Mouse (Mus musculus): ENCODE data around the gene Rnd1. TPM values are rescaled to one million over a fixed set of nuclear protein-coding genes. Genes with fewer than 3 reads are reported as not detected.

Rnd1 gene
- total RNA-seq (2021) = 1 to 10 TPM; 1.1 to 1.3 TPM
- polyA plus RNA-seq (2012; rRNA removed) = 2.6 and 3.3 TPM in 2 replicates
- long read RNA-seq, partial matches to known transcripts = 0 of 3 reads
- long read RNA-seq, other reads (novel, unspliced or antisense) = 1 of 3 reads

GRCm38 (mm10) chr15:98676940-98677728 is at the start of gene Rnd1:
TSS of gene Rnd1 (minus strand) at chr15:98677461.
- Histone ChIP-seq H3K27me3 (ENCODE audit: control insufficient read depth, insufficient read depth, low read length) (no peaks in the 10 kb centered on the region), H3K36me3 (ENCODE audit: control insufficient read depth, insufficient read depth, low read length) (no peaks in the 10 kb centered on the region), H3K4me3 (peak within 1 kb of the TSS; percentile 76), H3K79me2 (replicated peaks; ENCODE audit: control insufficient read depth, insufficient read depth, low read length) (no peaks in the 10 kb centered on the region), H3K27ac (peak within 1 kb of the TSS; percentile 60), H3K9ac (ENCODE audit: low read depth, low read length) (peak within 1 kb of the TSS; percentile 71), H3K4me1 (ENCODE audit: control insufficient read depth, insufficient read depth, low read length) (peaks cover 7% of the 10 kb centered on the region)
- TF ChIP-seq EP300 (IDR thresholded peaks at IDR 0.05; ENCODE audit: insufficient read depth, low read depth, low read length) = peak; percentile 75; the same call in 1 of the 2 replicates
- TF ChIP-seq CTCF (IDR thresholded peaks at IDR 0.05) = peak; percentile 12
- TF ChIP-seq POLR2A (IDR thresholded peaks at IDR 0.05; ENCODE audit: insufficient read depth, low read depth, low read length) = peak; percentile 100
- WGBS = 2% methylated on average over 37 of the region's 37 CpGs
- DNase-seq = peak; percentile 87 to 89
- intact Hi-C loops (cut with DNase I) = no loop called here

- TF ChIP-seq POLR2A (IDR thresholded peaks at IDR 0.05; ENCODE audit: insufficient read depth, low read depth, low read length) = no peak
- TF ChIP-seq CTCF (IDR thresholded peaks at IDR 0.05) = no peak
- TF ChIP-seq EP300 (IDR thresholded peaks at IDR 0.05; ENCODE audit: insufficient read depth, low read depth, low read length) = no peak
- intact Hi-C loops (cut with DNase I) = no loop called here
- DNase-seq = no peak
- no peak overlapping the region for H3K9ac ChIP-seq (ENCODE audit: low read depth, low read length)
- H3K79me2 ChIP-seq (replicated peaks; ENCODE audit: control insufficient read depth, insufficient read depth, low read length) = no peaks in the 10 kb centered on the region
- H3K4me1 ChIP-seq (ENCODE audit: control insufficient read depth, insufficient read depth, low read length) = peaks cover 4% of the 10 kb centered on the region
- no peaks in the 10 kb centered on the region; the same call in 1 of the 2 replicates for H3K27me3 ChIP-seq (ENCODE audit: control insufficient read depth, insufficient read depth, low read length)
- H3K27ac ChIP-seq = no peak overlapping the region
- WGBS = 65% methylated on average over 7 of the region's 7 CpGs
- H3K36me3 ChIP-seq (ENCODE audit: control insufficient read depth, insufficient read depth, low read length) = no peaks in the 10 kb centered on the region
- no peak overlapping the region for H3K4me3 ChIP-seq
These were observed 49.5 kb upstream of the Rnd1 start for GRCm38 (mm10) chr15:98726746-98727145.

- TF ChIP-seq EP300 (IDR thresholded peaks at IDR 0.05; ENCODE audit: insufficient read depth, low read depth, low read length) = no peak
- no peak for TF ChIP-seq POLR2A (IDR thresholded peaks at IDR 0.05; ENCODE audit: insufficient read depth, low read depth, low read length)
- TF ChIP-seq CTCF (IDR thresholded peaks at IDR 0.05) = no peak
- H3K9ac ChIP-seq (ENCODE audit: low read depth, low read length) = no peak overlapping the region
- H3K36me3 ChIP-seq (ENCODE audit: control insufficient read depth, insufficient read depth, low read length) = no peaks in the 10 kb centered on the region
- 90% methylated on average over 4 of the region's 4 CpGs for WGBS
- H3K27me3 ChIP-seq (ENCODE audit: control insufficient read depth, insufficient read depth, low read length) = no peaks in the 10 kb centered on the region; the same call in 1 of the 2 replicates
- no peak overlapping the region for H3K4me3 ChIP-seq
- intact Hi-C loops (cut with DNase I) = no loop called here
- H3K79me2 ChIP-seq (replicated peaks; ENCODE audit: control insufficient read depth, insufficient read depth, low read length) = no peaks in the 10 kb centered on the region
- no peak overlapping the region for H3K27ac ChIP-seq
- H3K4me1 ChIP-seq (ENCODE audit: control insufficient read depth, insufficient read depth, low read length) = peaks cover 4% of the 10 kb centered on the region
- no peak for DNase-seq
These were observed 48.8 kb upstream of the Rnd1 start for GRCm38 (mm10) chr15:98726079-98726478.

- H3K79me2 ChIP-seq (replicated peaks; ENCODE audit: control insufficient read depth, insufficient read depth, low read length) = no peaks in the 10 kb centered on the region
- no peak overlapping the region for H3K4me3 ChIP-seq
- H3K27me3 ChIP-seq (ENCODE audit: control insufficient read depth, insufficient read depth, low read length) = no peaks in the 10 kb centered on the region; the same call in 1 of the 2 replicates
- no peak overlapping the region for H3K9ac ChIP-seq (ENCODE audit: low read depth, low read length)
- no peaks in the 10 kb centered on the region for H3K36me3 ChIP-seq (ENCODE audit: control insufficient read depth, insufficient read depth, low read length)
- peaks cover 4% of the 10 kb centered on the region for H3K4me1 ChIP-seq (ENCODE audit: control insufficient read depth, insufficient read depth, low read length)
- TF ChIP-seq POLR2A (IDR thresholded peaks at IDR 0.05; ENCODE audit: insufficient read depth, low read depth, low read length) (no peak), CTCF (IDR thresholded peaks at IDR 0.05) (no peak), EP300 (IDR thresholded peaks at IDR 0.05; ENCODE audit: insufficient read depth, low read depth, low read length) (no peak)
- DNase-seq = no peak
- WGBS = 54% methylated on average over 19 of the region's 19 CpGs
- intact Hi-C loops (cut with DNase I) = no loop called here
- H3K27ac ChIP-seq = no peak overlapping the region
These were observed 47.2 kb upstream of the Rnd1 start for GRCm38 (mm10) chr15:98724441-98724840.

DNA sequence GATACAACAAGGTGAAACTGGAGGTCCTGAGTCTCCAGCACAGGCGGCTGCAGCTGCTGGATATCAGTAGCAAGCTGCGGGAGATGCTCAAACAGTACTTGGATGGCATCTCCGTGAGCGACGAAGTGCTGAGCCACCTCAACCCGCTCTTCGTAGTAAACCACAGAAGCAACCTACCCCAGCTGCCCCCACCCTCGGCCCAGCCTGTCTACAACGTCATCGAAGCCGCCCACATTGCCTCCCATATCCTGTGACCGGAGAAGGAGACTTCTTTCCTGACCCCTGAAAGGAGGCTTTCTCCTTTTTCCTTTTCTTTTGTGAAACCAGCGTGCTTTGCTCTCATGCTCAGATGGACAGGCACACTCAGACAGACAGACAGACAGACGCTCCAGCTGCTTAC is 45.6 kb upstream of the Rnd1 start:
- H3K9ac ChIP-seq (ENCODE audit: low read depth, low read length) = peak overlapping the region; percentile 40
- no peaks in the 10 kb centered on the region for H3K79me2 ChIP-seq (replicated peaks; ENCODE audit: control insufficient read depth, insufficient read depth, low read length)
- peak in 1 of 2 experiments; percentile 32 for DNase-seq
- no peak overlapping the region for H3K4me3 ChIP-seq
- no peak overlapping the region for H3K27ac ChIP-seq
- H3K36me3 ChIP-seq (ENCODE audit: control insufficient read depth, insufficient read depth, low read length) = no peaks in the 10 kb centered on the region
- intact Hi-C loops (cut with DNase I) = no loop called here
- no peaks in the 10 kb centered on the region; the same call in 1 of the 2 replicates for H3K27me3 ChIP-seq (ENCODE audit: control insufficient read depth, insufficient read depth, low read length)
- no peaks in the 10 kb centered on the region for H3K4me1 ChIP-seq (ENCODE audit: control insufficient read depth, insufficient read depth, low read length)
- 39% methylated on average over 14 of the region's 14 CpGs for WGBS
- TF ChIP-seq CTCF (IDR thresholded peaks at IDR 0.05) (no peak), POLR2A (IDR thresholded peaks at IDR 0.05; ENCODE audit: insufficient read depth, low read depth, low read length) (no peak), EP300 (IDR thresholded peaks at IDR 0.05; ENCODE audit: insufficient read depth, low read depth, low read length) (no peak)

DNA sequence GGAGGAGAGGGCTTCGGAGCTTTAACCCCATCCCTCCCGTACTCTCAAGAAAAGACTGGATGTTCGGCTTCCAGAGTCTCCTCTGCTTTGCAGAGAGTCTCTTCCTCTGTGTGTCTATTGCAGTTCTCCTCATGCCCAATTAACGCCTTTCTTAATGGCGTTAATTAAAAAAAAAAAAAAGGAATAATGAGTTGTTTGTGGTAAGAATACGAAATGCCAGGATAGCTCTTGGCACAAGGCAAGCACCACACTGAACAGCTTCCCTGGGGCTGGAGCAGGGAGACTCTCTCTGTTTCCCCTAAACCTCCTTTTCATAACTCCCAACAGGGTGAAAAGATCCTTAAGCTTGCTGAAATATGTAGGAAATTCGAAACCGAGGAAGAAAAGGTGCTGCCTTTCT is 44.9 kb upstream of the Rnd1 start:
- Histone ChIP-seq H3K4me1 (ENCODE audit: control insufficient read depth, insufficient read depth, low read length) (no peaks in the 10 kb centered on the region), H3K36me3 (ENCODE audit: control insufficient read depth, insufficient read depth, low read length) (no peaks in the 10 kb centered on the region), H3K79me2 (replicated peaks; ENCODE audit: control insufficient read depth, insufficient read depth, low read length) (no peaks in the 10 kb centered on the region), H3K27ac (no peak overlapping the region), H3K9ac (ENCODE audit: low read depth, low read length) (no peak overlapping the region), H3K27me3 (ENCODE audit: control insufficient read depth, insufficient read depth, low read length) (no peaks in the 10 kb centered on the region; the same call in 1 of the 2 replicates), H3K4me3 (no peak overlapping the region)
- WGBS = 80% methylated on average over 8 of the region's 8 CpGs
- TF ChIP-seq EP300 (IDR thresholded peaks at IDR 0.05; ENCODE audit: insufficient read depth, low read depth, low read length) (no peak), POLR2A (IDR thresholded peaks at IDR 0.05; ENCODE audit: insufficient read depth, low read depth, low read length) (no peak), CTCF (IDR thresholded peaks at IDR 0.05) (no peak)
- intact Hi-C loops (cut with DNase I) = no loop called here
- no peak for DNase-seq

Measured in heart, adult 2 months (tissue).